Mouse (Mus musculus) testis, adult 2 months (tissue): ENCODE data around the gene Ankrd13c. TPM values are rescaled to one million over a fixed set of nuclear protein-coding genes. Genes with fewer than 3 reads are reported as not detected.

Experiments
- H3K27ac ChIP-seq: fragments of 200-500 bp; 2 replicates; pipeline ENCODE4 v1.5.1; 2012; ENCODE audit warnings: low read depth, low read length; ENCODE audit not compliant: control insufficient read depth, insufficient read depth
- H3K27me3 ChIP-seq: fragments of 200-500 bp; 2 replicates; pipeline ENCODE4 v1.6.1; 2012; ENCODE audit warnings: mild to moderate bottlenecking, low read length, moderate library complexity; ENCODE audit not compliant: control insufficient read depth, insufficient read depth
- H3K36me3 ChIP-seq: fragments of 200-500 bp; 2 replicates; pipeline ENCODE4 v1.6.1; 2012; ENCODE audit warnings: mild to moderate bottlenecking, low read length; ENCODE audit not compliant: control insufficient read depth, insufficient read depth
- H3K4me1 ChIP-seq: fragments of 200-500 bp; 2 replicates; pipeline ENCODE4 v1.6.1; 2012; ENCODE audit warnings: low read length; ENCODE audit not compliant: control insufficient read depth, insufficient read depth
- H3K4me3 ChIP-seq: fragments of 200-500 bp; 2 replicates; pipeline ENCODE4 v1.5.1; 2012; ENCODE audit warnings: low read depth, mild to moderate bottlenecking, low read length, moderate library complexity, mixed read lengths; ENCODE audit not compliant: control insufficient read depth
- CTCF ChIP-seq: fragments of 200-500 bp; IDR thresholded peaks from 2 replicates; pipeline ENCODE4 v1.5.1; 2012; ENCODE audit warnings: low read depth, mild to moderate bottlenecking, inconsistent platforms, low read length, moderate library complexity; ENCODE audit not compliant: control insufficient read depth, insufficient read depth, insufficient replicate concordance
- POLR2A ChIP-seq: fragments of 200-500 bp; IDR thresholded peaks from 2 replicates; pipeline ENCODE4 v1.6.1; 2012; ENCODE audit warnings: low read depth, mild to moderate bottlenecking, inconsistent platforms, low read length, moderate library complexity; ENCODE audit not compliant: control insufficient read depth
- polyA plus RNA-seq: library from polyadenylated mRNA; depleted of rRNA; stranded (reverse); fragments of >200 nt; gene quantifications from 2 replicates; pipeline ENCODE4 v1.2.3, GENCODE M21; 2012; rRNA removed

Gene Ankrd13c
- polyA plus RNA-seq: 15.6 and 15.8 TPM in 2 replicates

DNA sequence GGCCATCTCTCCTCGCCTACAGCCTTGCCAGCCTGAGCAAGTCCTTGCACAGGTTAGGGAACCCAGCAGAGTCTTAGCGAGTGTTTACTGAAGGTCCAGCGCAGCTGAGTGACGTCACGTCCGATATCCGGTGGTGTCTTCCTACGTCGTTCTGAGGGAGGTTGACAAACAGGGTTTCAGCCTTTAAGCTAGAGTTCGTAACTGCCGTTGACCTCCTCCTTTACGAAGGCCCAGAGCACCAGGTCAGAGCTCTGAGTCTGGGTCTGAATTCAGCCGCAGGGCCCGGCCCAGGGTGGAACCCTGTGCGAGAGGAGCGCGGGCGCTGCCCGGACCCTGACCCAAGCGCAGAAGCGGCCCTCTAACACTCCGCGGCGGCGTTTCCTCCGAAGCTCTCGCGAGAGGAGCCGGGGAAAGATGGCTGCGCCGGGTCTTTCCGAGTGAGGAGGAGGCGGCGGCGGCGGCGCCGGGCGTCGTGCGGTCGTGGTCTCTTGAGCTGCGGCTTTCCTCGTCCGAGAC is at the start of gene Ankrd13c:
TSS of gene Ankrd13c (plus strand) at position 397 of the 516 bp plus-strand sequence.
- TF ChIP-seq POLR2A: peak; percentile 64
- TF ChIP-seq CTCF: no peak
- Histone ChIP-seq H3K4me3 (peak within 1 kb of the TSS; percentile 97), H3K27me3 (no peaks in the 10 kb centered on the region), H3K36me3 (no peaks in the 10 kb centered on the region), H3K27ac (peak within 1 kb of the TSS; percentile 98), H3K4me1 (peaks cover 4% of the 10 kb centered on the region)

GRCm38 (mm10) chr3:157897645-157898044 is 49.4 kb upstream of the Ankrd13c start:
- no peaks in the 10 kb centered on the region for H3K4me1 ChIP-seq

GRCm38 (mm10) chr3:157899986-157900385 is 47.1 kb upstream of the Ankrd13c start:
- Histone ChIP-seq H3K27ac (no peak overlapping the region), H3K4me1 (no peaks in the 10 kb centered on the region), H3K4me3 (no peak overlapping the region), H3K27me3 (no peaks in the 10 kb centered on the region), H3K36me3 (no peaks in the 10 kb centered on the region)
- no peak for TF ChIP-seq CTCF
- no peak for TF ChIP-seq POLR2A

More at GRCm38 (mm10) chr3:157897645-157898044, 49.4 kb upstream of the Ankrd13c start:
- Histone ChIP-seq H3K27me3 (no peaks in the 10 kb centered on the region), H3K36me3 (no peaks in the 10 kb centered on the region), H3K4me3 (no peak overlapping the region), H3K27ac (no peak overlapping the region)
- TF ChIP-seq CTCF: no peak
- TF ChIP-seq POLR2A: no peak

DNA sequence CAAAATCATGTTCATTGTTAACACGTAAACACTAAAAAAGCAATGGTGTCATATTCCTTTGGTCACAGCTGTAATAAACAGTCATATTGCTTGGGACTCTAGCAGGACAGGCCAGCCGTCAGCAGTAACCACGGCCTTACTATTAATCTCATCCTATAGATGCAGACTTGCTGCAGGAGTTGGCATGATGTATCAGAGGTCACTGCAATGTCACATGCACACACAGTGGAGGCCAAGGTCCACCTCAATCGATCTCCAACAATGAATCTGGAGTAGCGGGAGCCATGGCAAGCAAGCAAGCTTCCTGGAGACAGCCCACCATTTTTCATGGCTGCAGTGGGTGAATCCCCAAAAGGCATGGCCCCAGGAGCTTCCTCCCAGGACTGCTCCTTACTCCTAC is 45.3 kb upstream of the Ankrd13c start:
- TF ChIP-seq POLR2A: no peak
- TF ChIP-seq CTCF: no peak
- Histone ChIP-seq H3K4me1 (no peaks in the 10 kb centered on the region), H3K27ac (no peak overlapping the region), H3K27me3 (no peaks in the 10 kb centered on the region), H3K36me3 (no peaks in the 10 kb centered on the region), H3K4me3 (no peak overlapping the region)

DNA sequence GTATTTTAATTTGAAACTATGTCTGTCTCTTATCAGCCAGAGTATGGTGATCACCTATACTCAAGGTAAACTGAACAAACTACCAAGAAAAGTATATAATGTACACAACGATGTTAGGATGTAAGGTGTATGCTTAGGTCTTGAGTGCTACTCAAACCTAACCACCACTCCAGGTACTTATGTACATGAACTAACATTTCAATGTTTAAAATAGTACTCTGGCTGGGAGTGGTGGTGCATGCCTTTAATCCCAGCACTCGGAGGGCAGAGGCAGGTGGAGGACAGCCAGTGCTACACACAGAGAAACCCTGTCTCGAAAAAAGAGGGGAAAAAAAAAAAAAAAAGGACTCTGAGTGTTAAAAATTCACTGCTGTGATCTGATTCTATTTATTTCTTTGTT is 38.9 kb upstream of the Ankrd13c start:
- Histone ChIP-seq H3K27me3 (no peaks in the 10 kb centered on the region), H3K4me3 (no peak overlapping the region), H3K4me1 (no peaks in the 10 kb centered on the region), H3K27ac (no peak overlapping the region), H3K36me3 (no peaks in the 10 kb centered on the region)
- TF ChIP-seq POLR2A (no peak), CTCF (no peak)

- H3K36me3 ChIP-seq: no peaks in the 10 kb centered on the region
- no peaks in the 10 kb centered on the region for H3K27me3 ChIP-seq
- no peak overlapping the region for H3K4me3 ChIP-seq
- no peaks in the 10 kb centered on the region for H3K4me1 ChIP-seq
- TF ChIP-seq CTCF (no peak), POLR2A (no peak)
- H3K27ac ChIP-seq: no peak overlapping the region
Observed at GRCm38 (mm10) chr3:157910262-157910661, 36.8 kb upstream of the Ankrd13c start.

- no peaks in the 10 kb centered on the region for H3K27me3 ChIP-seq
- H3K4me3 ChIP-seq: no peak overlapping the region
- H3K36me3 ChIP-seq: no peaks in the 10 kb centered on the region
- TF ChIP-seq CTCF: no peak
- TF ChIP-seq POLR2A: no peak
- no peak overlapping the region for H3K27ac ChIP-seq
- H3K4me1 ChIP-seq: no peaks in the 10 kb centered on the region
Observed at GRCm38 (mm10) chr3:157912155-157912554, 34.9 kb upstream of the Ankrd13c start.

DNA sequence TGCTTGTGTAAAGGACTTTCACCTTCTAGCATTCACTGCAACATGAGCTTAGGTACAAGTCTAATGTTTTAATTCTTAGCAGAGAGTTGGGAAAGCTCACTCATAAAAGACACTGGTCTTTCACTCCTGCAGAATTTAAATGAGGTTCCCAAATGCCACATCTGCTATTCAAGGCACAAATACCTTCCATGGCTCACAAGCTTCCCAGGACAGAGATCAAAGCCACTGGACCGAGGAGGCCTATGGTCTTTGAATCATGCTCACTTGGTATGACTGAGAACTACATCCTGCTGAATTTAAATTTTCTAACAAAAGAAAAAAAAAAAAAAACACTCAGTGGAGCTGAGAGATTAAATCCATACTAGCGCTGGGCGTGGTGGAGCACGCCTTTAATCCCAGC is 30.7 kb upstream of the Ankrd13c start:
- no peak overlapping the region for H3K4me3 ChIP-seq
- H3K36me3 ChIP-seq: no peaks in the 10 kb centered on the region
- H3K27me3 ChIP-seq: no peaks in the 10 kb centered on the region
- H3K4me1 ChIP-seq: no peaks in the 10 kb centered on the region
- no peak overlapping the region for H3K27ac ChIP-seq
- TF ChIP-seq POLR2A: no peak
- no peak for TF ChIP-seq CTCF
